Mouse (Mus musculus): ENCODE data around the gene Gpr3.

GRCm38 (mm10) chr4:133257230-133257629 is 44.9 kb upstream of the Gpr3 start:
- no peak for TF ChIP-seq CTCF (IDR thresholded peaks at IDR 0.05)
- TF ChIP-seq EP300 (IDR thresholded peaks at IDR 0.05), result no peak
